Mouse (Mus musculus) MEL (cell line): Measurements from ENCODE around the gene Ece2. TPM values are rescaled to one million over a fixed set of nuclear protein-coding genes. Genes with fewer than 3 reads are reported as not detected.

ENCODE experiments used
- DNase-seq: peaks from one replicate; pipeline ENCODE4 v3.0.0; 2011; ENCODE audit warnings: low read depth, low spot score
- H3K27ac ChIP-seq: 2 replicates; pipeline ENCODE4 v1.5.1; 2012; ENCODE audit warnings: low read depth, mild to moderate bottlenecking, control low read depth, low read length, moderate library complexity; ENCODE audit not compliant: control insufficient read depth
- H3K27me3 ChIP-seq, 2 experiments: fragments of 150-350 bp in 1 of 2; sonication (generic) in 1 of 2; 2 replicates each; pipeline ENCODE4 v1.6.1; 2012; ENCODE audit warnings: low read length in 2 of 2, mild to moderate bottlenecking in 2 of 2, improper control_type of control experiment in 1 of 2, moderate library complexity in 1 of 2; ENCODE audit not compliant: insufficient read depth in 2 of 2, control insufficient read depth in 1 of 2
- H3K36me3 ChIP-seq, 2 experiments: 2 replicates each; pipeline ENCODE4 v1.6.1; 2012 to 2014; ENCODE audit warnings: low read length in 2 of 2, improper control_type of control experiment in 1 of 2, inconsistent platforms in 1 of 2, mild to moderate bottlenecking in 1 of 2; ENCODE audit not compliant: insufficient read depth in 2 of 2, control insufficient read depth in 1 of 2
- H3K4me1 ChIP-seq, 2 experiments: fragments of 150-350 bp in 1 of 2; sonication (generic) in 1 of 2; 2 replicates each; pipeline ENCODE4 v1.6.1; 2012; ENCODE audit warnings: low read length in 2 of 2, improper control_type of control experiment in 1 of 2, mild to moderate bottlenecking in 1 of 2; ENCODE audit not compliant: insufficient read depth in 2 of 2, control insufficient read depth in 1 of 2
- H3K4me3 ChIP-seq, 2 experiments: fragments of 150-350 bp in 1 of 2; sonication (generic) in 1 of 2; 2 replicates each; pipeline ENCODE4 v1.5.1; 2012; ENCODE audit warnings: low read depth in 2 of 2, low read length in 2 of 2, mild to moderate bottlenecking in 2 of 2, moderate library complexity in 2 of 2, control low read depth in 1 of 2, improper control_type of control experiment in 1 of 2; ENCODE audit not compliant: control insufficient read depth in 1 of 2, insufficient read depth in 1 of 2
- H3K79me2 ChIP-seq: 2 replicates; pipeline ENCODE4 v1.6.1; 2012; ENCODE audit warnings: mild to moderate bottlenecking, low read length, moderate library complexity; ENCODE audit not compliant: control insufficient read depth, poor library complexity, insufficient read depth
- H3K9ac ChIP-seq: 2 replicates; pipeline ENCODE4 v1.6.1; 2012; ENCODE audit warnings: low read depth, mild to moderate bottlenecking, control low read depth, low read length, moderate library complexity; ENCODE audit not compliant: control insufficient read depth, poor library complexity, severe bottlenecking
- H3K9me3 ChIP-seq: fragments of 150-350 bp; sonication (generic); replicated peaks from 2 replicates; pipeline ENCODE4 v1.6.1; 2012; ENCODE audit warnings: mild to moderate bottlenecking, low read length, improper control_type of control experiment, moderate library complexity; ENCODE audit not compliant: insufficient read depth
- BHLHE40 ChIP-seq: IDR thresholded peaks from 2 replicates; pipeline ENCODE4 v1.6.1; 2012; ENCODE audit warnings: low read depth, mild to moderate bottlenecking, inconsistent platforms, low read length, improper control_type of control experiment, borderline replicate concordance
- MYC ChIP-seq: IDR thresholded peaks from 2 replicates; pipeline ENCODE4 v1.6.1; 2011; ENCODE audit warnings: low read depth, mild to moderate bottlenecking, low read length, improper control_type of control experiment, moderate library complexity
- NRF1 ChIP-seq: IDR thresholded peaks from 2 replicates; pipeline ENCODE4 v1.6.1; 2014; ENCODE audit warnings: low read depth, mild to moderate bottlenecking, inconsistent platforms, low read length, improper control_type of control experiment, moderate library complexity; ENCODE audit not compliant: poor library complexity, insufficient read depth, severe bottlenecking
- TCF12 ChIP-seq: IDR thresholded peaks from 2 replicates; pipeline ENCODE4 v1.6.1; 2014; ENCODE audit warnings: low read depth, mild to moderate bottlenecking, inconsistent platforms, low read length, improper control_type of control experiment, moderate library complexity
- USF2 ChIP-seq, 2 experiments: IDR thresholded peaks; 2 replicates each; pipeline ENCODE4 v1.6.1; 2011 to 2012; ENCODE audit warnings: improper control_type of control experiment in 2 of 2, low read length in 2 of 2, borderline replicate concordance in 1 of 2, inconsistent platforms in 1 of 2, low read depth in 1 of 2, mild to moderate bottlenecking in 1 of 2; ENCODE audit not compliant: insufficient read depth in 1 of 2
- ZKSCAN1 ChIP-seq: IDR thresholded peaks from 2 replicates; pipeline ENCODE4 v1.6.1; 2012; ENCODE audit warnings: low read depth, mild to moderate bottlenecking, inconsistent platforms, low read length, improper control_type of control experiment, moderate library complexity
- polyA plus RNA-seq, 2 experiments: library from polyadenylated mRNA; stranded (reverse) in 1 of 2; unstranded in 1 of 2; fragments of >175 nt in 1 of 2; fragments of >200 nt in 1 of 2; gene quantifications; 2 replicates each; pipeline versions ENCODE4 v1.2.1 to v1.2.4; 2012; ENCODE audit warnings: low replicate concordance in 2 of 2, low read depth in 1 of 2; ENCODE audit not compliant: insufficient read length in 2 of 2, insufficient read depth in 1 of 2, missing spikeins in 1 of 2
- total RNA-seq: library from RNA; depleted of rRNA; stranded (reverse); fragments of 300-350 nt; gene quantifications from 2 replicates; pipeline ENCODE4 v1.2.3, GENCODE M21; 2012; rRNA removed

The Ece2 gene
- total and polyA plus RNA-seq, 3 experiments, result 4.9 to 7.4 TPM; not detected in 1

DNA sequence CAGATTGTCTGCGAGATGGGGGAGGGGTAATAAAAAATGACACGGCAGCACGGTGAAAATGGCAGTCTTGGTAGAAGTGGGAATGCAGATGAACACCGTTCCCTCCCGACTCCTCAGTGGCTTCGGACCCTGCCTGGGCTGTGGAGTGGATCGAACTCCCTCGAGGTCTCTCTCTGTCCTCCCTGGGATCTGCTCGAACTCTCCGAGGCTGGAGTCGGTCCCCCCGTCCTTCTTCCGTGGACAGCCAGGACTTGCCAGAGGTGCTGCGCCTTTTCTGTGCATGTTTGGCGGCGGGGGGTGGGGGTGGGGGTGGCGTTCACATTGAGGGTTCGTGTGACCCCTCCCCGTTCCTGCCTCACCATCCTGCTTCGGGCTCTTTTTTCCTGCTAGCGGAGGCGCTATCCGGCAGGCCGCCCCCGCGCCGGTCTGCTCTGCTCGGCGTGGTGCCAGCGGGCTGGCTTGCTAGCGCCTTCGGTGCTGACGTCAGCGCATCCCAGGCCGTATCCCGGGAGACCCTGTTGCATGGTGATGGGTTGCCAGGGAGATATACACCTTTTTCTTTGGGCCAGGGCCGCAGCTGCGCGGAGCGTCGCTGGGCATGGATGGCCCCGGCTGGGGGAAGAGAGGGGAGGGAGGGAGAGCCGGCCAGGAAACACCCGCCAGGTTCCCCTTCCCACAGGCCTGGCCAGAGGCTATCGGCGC lies 66.1 kb downstream of the Ece2 start:
- H3K4me1 ChIP-seq, result no peaks in the 10 kb centered on the region
- H3K9ac ChIP-seq, result no peak overlapping the region
- no peak for TF ChIP-seq ZKSCAN1
- TF ChIP-seq NRF1, result no peak
- TF ChIP-seq TCF12, result no peak
- TF ChIP-seq BHLHE40, result no peak
- TF ChIP-seq USF2 (IDR thresholded peaks at IDR 0.05; ENCODE audit: borderline replicate concordance in 1 of 2, insufficient read depth in 1 of 2, low read depth in 1 of 2, low read length in 2 of 2), result no peak
- no peak for TF ChIP-seq MYC
- no peaks in the 10 kb centered on the region for H3K27me3 ChIP-seq
- no peaks in the 10 kb centered on the region for H3K9me3 ChIP-seq
- no peaks in the 10 kb centered on the region; a peak in 1 of 4 replicates for H3K36me3 ChIP-seq
- no peak for DNase-seq
- H3K27ac ChIP-seq, result no peak overlapping the region
- H3K79me2 ChIP-seq, result no peaks in the 10 kb centered on the region
- no peak overlapping the region for H3K4me3 ChIP-seq

Other genes with a start within 250 kb of the Ece2 start
- gene Abcc5, start 203.4 kb upstream of the Ece2 start, total RNA-seq, result 16.4 and 17.6 TPM in 2 replicates
- gene Abcc5, start 203.4 kb upstream of the Ece2 start, polyA plus RNA-seq, result 10 to 100 TPM in 1 of 2 experiments, not detected in 1; 31.7 TPM
- gene Eif2b5, start 131.0 kb upstream of the Ece2 start, total RNA-seq, result 131 and 137 TPM in 2 replicates
- 100 to 1,000 TPM in 1 of 2 experiments, 10 to 100 TPM in 1; 91.1 to 115 TPM for gene Eif2b5, start 131.0 kb upstream of the Ece2 start, polyA plus RNA-seq
- gene Dvl3, start 112.8 kb upstream of the Ece2 start, total RNA-seq, result 4.0 and 4.1 TPM in 2 replicates
- 10 to 100 TPM in 1 of 2 experiments, not detected in 1; 20.5 TPM for gene Dvl3, start 112.8 kb upstream of the Ece2 start, polyA plus RNA-seq
- gene Ap2m1, start 94.3 kb upstream of the Ece2 start, total RNA-seq, result 185 and 199 TPM in 2 replicates
- gene Ap2m1, start 94.3 kb upstream of the Ece2 start, polyA plus RNA-seq, result 1,000 to 10,000 TPM in 1 of 2 experiments, 100 to 1,000 TPM in 1; 312 to 1,810 TPM
- 42.0 and 46.5 TPM in 2 replicates for gene Abcf3, start 81.3 kb upstream of the Ece2 start, total RNA-seq
- gene Abcf3, start 81.3 kb upstream of the Ece2 start, polyA plus RNA-seq, result 10 to 100 TPM in 1 of 2 experiments, not detected in 1; 79.6 TPM
- gene Vwa5b2, start 40.4 kb upstream of the Ece2 start, total RNA-seq, result 0.07 and 0.15 TPM in 2 replicates
- under 1 TPM in 1 of 2 experiments, not detected in 1; 0.33 TPM for gene Vwa5b2, start 40.4 kb upstream of the Ece2 start, polyA plus RNA-seq
- gene Eef1akmt4, start 18.2 kb upstream of the Ece2 start, total RNA-seq, result 38.6 and 52.2 TPM in 2 replicates
- gene Eef1akmt4, start 18.2 kb upstream of the Ece2 start, polyA plus RNA-seq, result 10 to 100 TPM in 1 of 2 experiments, not detected in 1; 37.1 TPM
- not detected in 2 replicates for gene Gm49333, start 18.2 kb upstream of the Ece2 start, total RNA-seq
- gene Gm49333, start 18.2 kb upstream of the Ece2 start, polyA plus RNA-seq, result not detected
- gene Alg3, start 18.1 kb upstream of the Ece2 start, total RNA-seq, result 22.2 and 25.6 TPM in 2 replicates
- gene Alg3, start 18.1 kb upstream of the Ece2 start, polyA plus RNA-seq, result 100 to 1,000 TPM in 1 of 2 experiments, 10 to 100 TPM in 1; 67.6 to 218 TPM
- gene Camk2n2, start 8.5 kb upstream of the Ece2 start, total RNA-seq, result 0.23 and 0.65 TPM in 2 replicates
- 1 to 10 TPM in 1 of 2 experiments, not detected in 1; 4.3 TPM for gene Camk2n2, start 8.5 kb upstream of the Ece2 start, polyA plus RNA-seq
- gene Psmd2, start 21.8 kb downstream of the Ece2 start, total RNA-seq, result 262 and 323 TPM in 2 replicates
- gene Psmd2, start 21.8 kb downstream of the Ece2 start, polyA plus RNA-seq, result 100 to 1,000 TPM in 1 of 2 experiments, 10 to 100 TPM in 1; 81.9 to 432 TPM
- gene Eif4g1, start 38.5 kb downstream of the Ece2 start, total RNA-seq, result 409 and 425 TPM in 2 replicates
- 100 to 1,000 TPM; 327 to 436 TPM for gene Eif4g1, start 38.5 kb downstream of the Ece2 start, polyA plus RNA-seq
- gene Fam131a, start 63.4 kb downstream of the Ece2 start, total RNA-seq, result not detected in 2 replicates
- gene Fam131a, start 63.4 kb downstream of the Ece2 start, polyA plus RNA-seq, result not detected
- 174 and 180 TPM in 2 replicates for gene Polr2h, start 87.8 kb downstream of the Ece2 start, total RNA-seq
- 10 to 100 TPM in 1 of 2 experiments, not detected in 1; 95.4 TPM for gene Polr2h, start 87.8 kb downstream of the Ece2 start, polyA plus RNA-seq
- gene Clcn2, start 87.9 kb downstream of the Ece2 start, total RNA-seq, result 3.6 and 5.4 TPM in 2 replicates
- gene Clcn2, start 87.9 kb downstream of the Ece2 start, polyA plus RNA-seq, result 1 to 10 TPM in 1 of 2 experiments, not detected in 1; 9.4 TPM
- not detected in 2 replicates for gene Chrd, start 103.3 kb downstream of the Ece2 start, total RNA-seq
- gene Chrd, start 103.3 kb downstream of the Ece2 start, polyA plus RNA-seq, result not detected
- gene Thpo, start 104.7 kb downstream of the Ece2 start, total RNA-seq, result not detected in 2 replicates
- not detected for gene Thpo, start 104.7 kb downstream of the Ece2 start, polyA plus RNA-seq